Mouse (Mus musculus) retina, embryonic 14.5 days (tissue): ENCODE measurements at regions not wholly inside any gene's neighbourhood (a gene's known extent, or its start where the extent isn't known, plus 50 kb on each side); places are given as distances from the start of the nearest gene placed in this dataset.
A peak's percentile ranks its signal among the peaks of the same experiment; 100 is the strongest.

Source experiments
- DNase-seq: peaks from one replicate; pipeline ENCODE4 v3.0.0-alpha.2; 2015; ENCODE audit warnings: low spot score

- no peak for DNase-seq
These were observed 1729.8 kb downstream of the AI429214 start for GRCm38 (mm10) chr8:38723254-38723653.

GRCm38 (mm10) chr8:38725257-38725656 is 1731.9 kb downstream of the AI429214 start:
- no peak for DNase-seq

GRCm38 (mm10) chr8:38747134-38747533 is 1753.7 kb downstream of the AI429214 start:
- DNase-seq = peak; percentile 66

- no peak for DNase-seq
These were observed 1773.3 kb downstream of the AI429214 start for GRCm38 (mm10) chr8:38766626-38767226.

DNA sequence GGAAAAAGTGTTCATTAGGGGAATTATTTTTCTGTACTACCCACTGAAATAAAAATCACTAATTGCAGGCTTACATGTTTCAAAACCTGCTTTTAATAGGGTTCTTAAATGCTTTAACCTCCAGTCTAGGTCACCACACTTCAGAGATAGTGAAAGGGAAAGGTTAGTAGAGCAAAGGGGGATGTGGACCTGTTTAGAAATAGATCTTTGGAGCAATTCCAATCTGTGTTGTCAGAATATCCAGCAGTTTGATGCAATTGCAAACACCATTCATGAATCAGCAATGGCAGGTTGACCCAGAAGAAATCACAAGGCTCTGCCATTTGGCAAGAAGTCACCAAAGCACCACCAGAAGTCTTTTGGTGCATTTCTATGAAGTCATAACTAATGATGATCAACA is 1819.1 kb downstream of the AI429214 start:
- no peak for DNase-seq

DNA sequence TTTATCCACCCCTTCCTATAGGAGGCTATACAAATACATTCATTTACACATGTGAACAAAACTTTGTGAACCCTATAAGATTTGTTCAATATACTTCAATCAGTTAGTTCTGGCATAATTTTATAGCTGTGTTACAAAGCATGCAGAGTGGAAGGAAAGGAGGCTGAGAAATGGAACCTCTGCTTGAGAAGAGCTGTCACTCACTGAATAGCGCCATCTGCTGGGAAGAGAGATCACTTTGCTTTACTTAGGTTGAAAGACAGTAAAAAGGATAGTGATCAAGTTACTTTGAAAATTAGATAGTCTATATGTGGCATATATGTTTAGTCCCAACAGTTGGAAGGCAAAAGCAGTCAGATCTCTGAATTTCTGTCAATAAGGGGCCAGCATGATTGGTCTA is 1824.8 kb downstream of the AI429214 start:
- peak; percentile 84 for DNase-seq

DNA sequence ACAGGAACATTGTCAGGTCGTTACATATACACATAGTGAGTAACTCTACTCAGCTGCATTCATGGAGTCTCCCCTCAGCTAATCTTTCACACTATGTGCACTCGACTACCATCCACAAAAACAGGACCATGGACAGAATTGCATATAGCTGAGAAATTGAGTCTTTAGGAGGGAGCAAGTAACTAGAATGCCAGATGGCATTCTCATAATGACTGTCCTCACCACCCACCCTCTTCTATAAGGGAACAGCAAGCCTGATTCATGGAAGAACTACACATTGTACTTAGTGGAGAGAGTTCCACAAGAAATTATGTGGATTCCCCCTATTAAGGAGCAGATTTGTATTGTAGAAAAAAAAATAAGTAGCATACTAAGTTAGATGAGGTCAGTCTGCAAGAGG is 1813.4 kb upstream of the Adam24 start:
- DNase-seq = no peak

GRCm38 (mm10) chr8:38867370-38867769 is 1807.5 kb upstream of the Adam24 start:
- peak; percentile 16 for DNase-seq
